Mouse (Mus musculus) MEL (cell line): ENCODE measurements at regions not wholly inside any gene's neighbourhood (a gene's known extent, or its start where the extent isn't known, plus 50 kb on each side); places are given as distances from the start of the nearest gene placed in this dataset.

Experiments
- DNase-seq: peaks from one replicate; pipeline ENCODE4 v3.0.0; 2011; ENCODE audit warnings: low read depth, low spot score
- H3K27ac ChIP-seq: 2 replicates; pipeline ENCODE4 v1.5.1; 2012; ENCODE audit warnings: low read depth, mild to moderate bottlenecking, control low read depth, low read length, moderate library complexity; ENCODE audit not compliant: control insufficient read depth
- H3K27me3 ChIP-seq, 2 experiments: fragments of 150-350 bp in 1 of 2; sonication (generic) in 1 of 2; 2 replicates each; pipeline ENCODE4 v1.6.1; 2012; ENCODE audit warnings: low read length in 2 of 2, mild to moderate bottlenecking in 2 of 2, improper control_type of control experiment in 1 of 2, moderate library complexity in 1 of 2; ENCODE audit not compliant: insufficient read depth in 2 of 2, control insufficient read depth in 1 of 2
- H3K36me3 ChIP-seq, 2 experiments: 2 replicates each; pipeline ENCODE4 v1.6.1; 2012 to 2014; ENCODE audit warnings: low read length in 2 of 2, improper control_type of control experiment in 1 of 2, inconsistent platforms in 1 of 2, mild to moderate bottlenecking in 1 of 2; ENCODE audit not compliant: insufficient read depth in 2 of 2, control insufficient read depth in 1 of 2
- H3K4me1 ChIP-seq, 2 experiments: fragments of 150-350 bp in 1 of 2; sonication (generic) in 1 of 2; 2 replicates each; pipeline ENCODE4 v1.6.1; 2012; ENCODE audit warnings: low read length in 2 of 2, improper control_type of control experiment in 1 of 2, mild to moderate bottlenecking in 1 of 2; ENCODE audit not compliant: insufficient read depth in 2 of 2, control insufficient read depth in 1 of 2
- H3K4me3 ChIP-seq, 2 experiments: fragments of 150-350 bp in 1 of 2; sonication (generic) in 1 of 2; 2 replicates each; pipeline ENCODE4 v1.5.1; 2012; ENCODE audit warnings: low read depth in 2 of 2, low read length in 2 of 2, mild to moderate bottlenecking in 2 of 2, moderate library complexity in 2 of 2, control low read depth in 1 of 2, improper control_type of control experiment in 1 of 2; ENCODE audit not compliant: control insufficient read depth in 1 of 2, insufficient read depth in 1 of 2
- H3K79me2 ChIP-seq: 2 replicates; pipeline ENCODE4 v1.6.1; 2012; ENCODE audit warnings: mild to moderate bottlenecking, low read length, moderate library complexity; ENCODE audit not compliant: control insufficient read depth, poor library complexity, insufficient read depth
- H3K9ac ChIP-seq: 2 replicates; pipeline ENCODE4 v1.6.1; 2012; ENCODE audit warnings: low read depth, mild to moderate bottlenecking, control low read depth, low read length, moderate library complexity; ENCODE audit not compliant: control insufficient read depth, poor library complexity, severe bottlenecking
- H3K9me3 ChIP-seq: fragments of 150-350 bp; sonication (generic); replicated peaks from 2 replicates; pipeline ENCODE4 v1.6.1; 2012; ENCODE audit warnings: mild to moderate bottlenecking, low read length, improper control_type of control experiment, moderate library complexity; ENCODE audit not compliant: insufficient read depth
- CTCF ChIP-seq, 3 experiments: IDR thresholded peaks in 2 of 3; conservative IDR thresholded peaks in 1 of 3; 2 replicates each; pipeline ENCODE4 v1.5.1; 2011 to 2012; ENCODE audit warnings: low read length in 3 of 3, low read depth in 2 of 3, mild to moderate bottlenecking in 2 of 3, improper control_type of control experiment in 1 of 3, inconsistent platforms in 1 of 3, mixed read lengths in 1 of 3, moderate library complexity in 1 of 3; ENCODE audit not compliant: control insufficient read depth in 1 of 3, insufficient read depth in 1 of 3, poor library complexity in 1 of 3, severe bottlenecking in 1 of 3
- E2F4 ChIP-seq: IDR thresholded peaks from 2 replicates; pipeline ENCODE4 v1.6.1; 2011; ENCODE audit warnings: low read depth, low read length, improper control_type of control experiment, borderline replicate concordance
- GABPA ChIP-seq: IDR thresholded peaks from 2 replicates; pipeline ENCODE4 v1.6.1; 2012; ENCODE audit warnings: low read depth, mild to moderate bottlenecking, inconsistent platforms, low read length, improper control_type of control experiment, moderate library complexity
- GATA1 ChIP-seq: IDR thresholded peaks from 2 replicates; pipeline ENCODE4 v1.6.1; 2011; ENCODE audit warnings: low read depth, low read length, improper control_type of control experiment
- MEF2A ChIP-seq: IDR thresholded peaks from 2 replicates; pipeline ENCODE4 v1.6.1; 2014; ENCODE audit warnings: low read depth, mild to moderate bottlenecking, inconsistent platforms, low read length, improper control_type of control experiment; ENCODE audit not compliant: poor library complexity, insufficient replicate concordance, severe bottlenecking; ENCODE audit errors: extremely low read depth
- MYB ChIP-seq: IDR thresholded peaks from 2 replicates; pipeline ENCODE4 v1.6.1; 2011; ENCODE audit warnings: mild to moderate bottlenecking, low read depth, low read length, improper control_type of control experiment
- NRF1 ChIP-seq: IDR thresholded peaks from 2 replicates; pipeline ENCODE4 v1.6.1; 2014; ENCODE audit warnings: low read depth, mild to moderate bottlenecking, inconsistent platforms, low read length, improper control_type of control experiment, moderate library complexity; ENCODE audit not compliant: poor library complexity, insufficient read depth, severe bottlenecking
- POLR2AphosphoS2 ChIP-seq: IDR thresholded peaks from 2 replicates; pipeline ENCODE4 v1.6.1; 2011; ENCODE audit warnings: low read length, improper control_type of control experiment
- POLR2AphosphoS5 ChIP-seq: IDR thresholded peaks from 2 replicates; pipeline ENCODE4 v1.6.1; 2012; ENCODE audit warnings: low read depth, borderline replicate concordance, mild to moderate bottlenecking, inconsistent platforms, low read length, moderate library complexity, mixed read lengths
- USF1 ChIP-seq: IDR thresholded peaks from 2 replicates; pipeline ENCODE4 v1.6.1; 2014; ENCODE audit warnings: low read depth, mild to moderate bottlenecking, inconsistent platforms, low read length, improper control_type of control experiment, moderate library complexity

DNA sequence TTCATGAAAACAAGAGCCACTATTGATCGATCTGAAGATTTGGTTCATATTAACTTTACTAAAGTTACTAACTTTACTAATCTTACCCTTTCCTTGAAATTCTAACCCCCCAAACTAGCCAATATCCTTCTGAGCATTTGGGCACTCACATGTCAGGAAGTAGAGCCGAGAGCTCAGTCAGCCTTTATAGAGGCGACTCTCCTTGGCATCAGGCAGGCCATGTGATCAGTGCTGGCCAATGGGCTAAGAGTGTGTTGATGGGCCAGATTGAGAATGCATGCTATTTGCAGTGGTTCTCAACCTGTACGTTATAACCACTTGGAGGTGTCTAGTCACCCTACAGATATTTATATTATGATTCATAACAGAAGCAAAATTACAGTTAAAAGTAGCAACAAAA lies 69.6 kb upstream of the Slc35b4 start:
- Histone ChIP-seq H3K4me3 (no peak overlapping the region), H3K9me3 (no peaks in the 10 kb centered on the region), H3K9ac (no peak overlapping the region), H3K27me3 (peaks cover 0 to 2% of the 10 kb centered on the region in 2 experiments; a peak in 1 of 4 replicates), H3K27ac (no peak overlapping the region), H3K79me2 (no peaks in the 10 kb centered on the region), H3K4me1 (no peaks in the 10 kb centered on the region), H3K36me3 (no peaks in the 10 kb centered on the region)
- DNase-seq = no peak
- TF ChIP-seq MYB = no peak
- TF ChIP-seq GABPA = no peak
- TF ChIP-seq USF1 = peak; percentile 43; the same call in 1 of the 2 replicates
- no peak for TF ChIP-seq GATA1
- TF ChIP-seq, all 39 proteins: peak for 1

- TF ChIP-seq NRF1 = no peak
- DNase-seq = no peak
- H3K9ac ChIP-seq = no peak overlapping the region
- H3K36me3 ChIP-seq = no peaks in the 10 kb centered on the region
- no peaks in the 10 kb centered on the region for H3K79me2 ChIP-seq
- H3K4me3 ChIP-seq = no peak overlapping the region
- no peaks in the 10 kb centered on the region for H3K9me3 ChIP-seq
- peaks cover 0 to 5% of the 10 kb centered on the region in 2 experiments; a peak in 2 of 4 replicates for H3K27me3 ChIP-seq
- no peak overlapping the region for H3K27ac ChIP-seq
- no peaks in the 10 kb centered on the region for H3K4me1 ChIP-seq
These were observed 66.1 kb upstream of the Slc35b4 start for GRCm38 (mm10) chr6:34243001-34243400.

GRCm38 (mm10) chr6:34242486-34242885 lies 65.6 kb upstream of the Slc35b4 start:
- no peak for DNase-seq
- TF ChIP-seq CTCF (IDR thresholded peaks at IDR 0.05 in 2 of 3, conservative IDR thresholded peaks at IDR 0.05 in 1 of 3; ENCODE audit: control insufficient read depth in 1 of 3, insufficient read depth in 1 of 3, low read depth in 2 of 3, low read length in 3 of 3, poor library complexity in 1 of 3, severe bottlenecking in 1 of 3) (no peak), POLR2AphosphoS5 (no peak), E2F4 (no peak), MYB (no peak), POLR2AphosphoS2 (no peak), MEF2A (no peak)
- TF ChIP-seq, all 39 proteins: peak for 0
- H3K36me3 ChIP-seq = no peaks in the 10 kb centered on the region

More at GRCm38 (mm10) chr6:34242486-34242885, 65.6 kb upstream of the Slc35b4 start:
- peaks cover 0 to 9% of the 10 kb centered on the region in 2 experiments; a peak in 2 of 4 replicates for H3K27me3 ChIP-seq
- H3K27ac ChIP-seq = no peak overlapping the region
- no peaks in the 10 kb centered on the region for H3K4me1 ChIP-seq
- H3K9ac ChIP-seq = no peak overlapping the region
- no peak overlapping the region for H3K4me3 ChIP-seq
- H3K79me2 ChIP-seq = no peaks in the 10 kb centered on the region
- H3K9me3 ChIP-seq = no peaks in the 10 kb centered on the region
